Mouse (Mus musculus) liver, embryonic 15.5 days (tissue): ENCODE measurements around the gene Evi5. TPM values are rescaled to one million over a fixed set of nuclear protein-coding genes. Genes with fewer than 3 reads are reported as not detected.

Experiments
- ATAC-seq: fragments of 200-750 bp; cut with Nextera tagmentation; 2 replicates; pipeline ENCODE4 v1.8.0; 2017; ENCODE audit warnings: moderate number of reproducible peaks, mild to moderate bottlenecking, moderate library complexity; ENCODE audit not compliant: insufficient read depth
- H3K27ac ChIP-seq: fragments of 300-500 bp; sonication (generic); replicated peaks from 2 replicates; pipeline ENCODE4 v1.5.1; 2015; ENCODE audit warnings: mild to moderate bottlenecking, inconsistent platforms
- H3K27me3 ChIP-seq: fragments of 300-500 bp; sonication (generic); 2 replicates; pipeline ENCODE4 v1.6.1; 2015; ENCODE audit warnings: mild to moderate bottlenecking, inconsistent platforms
- H3K36me3 ChIP-seq: fragments of 300-500 bp; sonication (generic); replicated peaks from 2 replicates; pipeline ENCODE4 v1.6.1; 2015; ENCODE audit warnings: moderate library complexity, mild to moderate bottlenecking, inconsistent platforms
- H3K4me1 ChIP-seq: fragments of 300-500 bp; sonication (generic); replicated peaks from 2 replicates; pipeline ENCODE4 v1.6.1; 2015; ENCODE audit warnings: inconsistent platforms
- H3K4me2 ChIP-seq: fragments of 300-500 bp; sonication (generic); 2 replicates; pipeline ENCODE4 v1.6.1; 2015; ENCODE audit warnings: moderate library complexity, mild to moderate bottlenecking, inconsistent platforms
- H3K4me3 ChIP-seq: fragments of 300-500 bp; sonication (generic); replicated peaks from 2 replicates; pipeline ENCODE4 v1.5.1; 2015; ENCODE audit warnings: mild to moderate bottlenecking, inconsistent platforms
- H3K9ac ChIP-seq: fragments of 300-500 bp; sonication (generic); 2 replicates; pipeline ENCODE4 v1.6.1; 2015; ENCODE audit warnings: moderate library complexity, mild to moderate bottlenecking, inconsistent platforms
- H3K9me3 ChIP-seq: fragments of 300-500 bp; sonication (generic); replicated peaks from 2 replicates; pipeline ENCODE4 v1.6.1; 2016; ENCODE audit warnings: inconsistent platforms
- WGBS: fragments of 180-500 bp; shearing (Covaris S2); methylation state at CpG from one replicate; pipeline ENCODE4 v1.1.7; 2015; ENCODE audit warnings: mixed read lengths; ENCODE audit not compliant: insufficient replicate concordance; 5-methylcytosine and 5-hydroxymethylcytosine counted together
- polyA plus RNA-seq: library from polyadenylated mRNA; unstranded; fragments of >200 nt; fragmentation: Nextera tagmentation; extraction: Ambion mirVana; gene quantifications from 2 replicates; pipeline ENCODE4 v1.2.1, GENCODE M21; 2015

Gene Evi5
- polyA plus RNA-seq, 1 experiment from 2014 or later: 54.3 TPM

- Histone ChIP-seq H3K27me3 (peaks cover 27% of the 10 kb centered on the region), H3K9me3 (no peaks in the 10 kb centered on the region), H3K36me3 (no peaks in the 10 kb centered on the region), H3K9ac (no peak overlapping the region), H3K27ac (no peak overlapping the region), H3K4me1 (no peaks in the 10 kb centered on the region), H3K4me2 (no peak overlapping the region), H3K4me3 (no peak overlapping the region)
- WGBS: 55% methylated on average over 1 of the region's 1 CpGs
- no peak for ATAC-seq
These were observed 168.6 kb downstream of the Evi5 start for GRCm38 (mm10) chr5:107706262-107706661.

- H3K27ac ChIP-seq: no peak overlapping the region
- 60% methylated on average over 4 of the region's 4 CpGs for WGBS
- no peaks in the 10 kb centered on the region for H3K36me3 ChIP-seq
- H3K4me2 ChIP-seq: no peak overlapping the region
- no peak for ATAC-seq
- H3K4me3 ChIP-seq: no peak overlapping the region
- no peaks in the 10 kb centered on the region for H3K4me1 ChIP-seq
- H3K9me3 ChIP-seq: no peaks in the 10 kb centered on the region
- peaks cover 25% of the 10 kb centered on the region for H3K27me3 ChIP-seq
- no peak overlapping the region for H3K9ac ChIP-seq
These were observed 169.2 kb downstream of the Evi5 start for GRCm38 (mm10) chr5:107705756-107706155.

- no peaks in the 10 kb centered on the region for H3K36me3 ChIP-seq
- H3K27ac ChIP-seq: no peak overlapping the region
- H3K27me3 ChIP-seq: peaks cover 13% of the 10 kb centered on the region
- 59% methylated on average over 6 of the region's 6 CpGs for WGBS
- no peak overlapping the region for H3K4me2 ChIP-seq
- H3K4me3 ChIP-seq: no peak overlapping the region
- H3K9ac ChIP-seq: no peak overlapping the region
- no peak for ATAC-seq
- no peaks in the 10 kb centered on the region for H3K9me3 ChIP-seq
- no peaks in the 10 kb centered on the region for H3K4me1 ChIP-seq
These were observed 171.6 kb downstream of the Evi5 start for GRCm38 (mm10) chr5:107703207-107703763.

GRCm38 (mm10) chr5:107701658-107702057 is 173.2 kb downstream of the Evi5 start:
- Histone ChIP-seq H3K9me3 (no peaks in the 10 kb centered on the region), H3K9ac (no peak overlapping the region), H3K4me1 (no peaks in the 10 kb centered on the region), H3K4me3 (no peak overlapping the region), H3K27ac (no peak overlapping the region), H3K36me3 (no peaks in the 10 kb centered on the region), H3K27me3 (0 out of 2 replicates have a peak, but pooled peaks cover 4% of the 10 kb centered on the region), H3K4me2 (no peak overlapping the region)
- ATAC-seq: no peak
- 72% methylated on average over 9 of the region's 9 CpGs for WGBS

GRCm38 (mm10) chr5:107700873-107701272 is 174.0 kb downstream of the Evi5 start:
- no peak overlapping the region for H3K4me3 ChIP-seq
- H3K9me3 ChIP-seq: no peaks in the 10 kb centered on the region
- no peak overlapping the region for H3K4me2 ChIP-seq
- 0 out of 2 replicates have a peak, but pooled peaks cover 4% of the 10 kb centered on the region for H3K27me3 ChIP-seq
- no peak for ATAC-seq
- no peak overlapping the region for H3K27ac ChIP-seq
- no peaks in the 10 kb centered on the region for H3K36me3 ChIP-seq
- WGBS: 57% methylated on average over 10 of the region's 10 CpGs
- no peak overlapping the region for H3K9ac ChIP-seq
- no peaks in the 10 kb centered on the region for H3K4me1 ChIP-seq

GRCm38 (mm10) chr5:107698888-107699287 is 176.0 kb downstream of the Evi5 start:
- no peak overlapping the region for H3K4me2 ChIP-seq
- H3K27ac ChIP-seq: 0 out of 2 replicates have a peak overlapping the region, but pooled peaks have one; percentile 19
- H3K4me3 ChIP-seq: no peak overlapping the region
- WGBS: 15% methylated on average over 8 of the region's 8 CpGs
- H3K27me3 ChIP-seq: 0 out of 2 replicates have a peak, but pooled peaks cover 4% of the 10 kb centered on the region
- no peaks in the 10 kb centered on the region for H3K4me1 ChIP-seq
- H3K36me3 ChIP-seq: no peaks in the 10 kb centered on the region
- no peak overlapping the region for H3K9ac ChIP-seq
- H3K9me3 ChIP-seq: no peaks in the 10 kb centered on the region
- no peak for ATAC-seq

- H3K4me1 ChIP-seq: no peaks in the 10 kb centered on the region
- no peaks in the 10 kb centered on the region for H3K36me3 ChIP-seq
- H3K27ac ChIP-seq: no peak overlapping the region
- H3K9me3 ChIP-seq: no peaks in the 10 kb centered on the region
- H3K9ac ChIP-seq: no peak overlapping the region
- no peak overlapping the region for H3K4me3 ChIP-seq
- no peak overlapping the region for H3K4me2 ChIP-seq
- H3K27me3 ChIP-seq: peaks cover 5% of the 10 kb centered on the region; the same call in 1 of the 2 replicates
- ATAC-seq: no peak
- WGBS: 60% methylated on average over 3 of the region's 3 CpGs
These were observed 179.9 kb downstream of the Evi5 start for GRCm38 (mm10) chr5:107695019-107695418.

Other genes with a start within 250 kb of the Evi5 start
- 1.6 and 2.1 TPM in 2 replicates for gene Gfi1, start 149.1 kb downstream of the Evi5 start, polyA plus RNA-seq
- 0.35 and 0.53 TPM in 2 replicates for gene Ube2d2b, start 45.0 kb downstream of the Evi5 start, polyA plus RNA-seq
- gene Rpl5, start 25.4 kb upstream of the Evi5 start, polyA plus RNA-seq: 26.1 and 26.7 TPM in 2 replicates
- gene Fam69a, start 112.0 kb upstream of the Evi5 start, polyA plus RNA-seq: 7.8 and 8.9 TPM in 2 replicates
- 33.2 and 36.6 TPM in 2 replicates for gene Mtf2, start 190.6 kb upstream of the Evi5 start, polyA plus RNA-seq